Mouse (Mus musculus): ENCODE data around the gene Tmem109. TPM values are rescaled to one million over a fixed set of nuclear protein-coding genes. Genes with fewer than 3 reads are reported as not detected.

The Tmem109 gene
- total and polyA plus RNA-seq, 2 experiments from 2014 or later, result 22.9 to 39.3 TPM

DNA sequence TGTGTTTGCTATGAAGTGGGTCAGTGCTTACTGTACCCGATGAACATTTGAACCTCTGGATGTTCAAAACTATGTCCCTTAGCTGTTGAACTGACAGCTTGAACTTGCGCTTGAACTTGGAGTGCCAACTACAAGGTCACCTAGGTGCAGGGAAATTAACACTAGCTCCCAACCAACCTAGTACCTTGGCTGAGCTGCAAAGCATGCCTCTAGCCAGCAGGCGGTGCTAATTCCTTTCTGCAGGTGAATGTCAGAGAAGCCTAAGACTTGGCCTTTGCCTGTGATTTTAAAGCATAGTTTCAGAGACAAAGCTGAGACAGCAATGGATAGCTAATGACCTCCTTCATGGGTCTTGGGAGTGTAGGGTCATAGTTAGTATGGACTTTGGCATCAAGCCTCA is 26.1 kb upstream of the Tmem109 start:
- TF ChIP-seq CTCF (IDR thresholded peaks at IDR 0.05), result peak; percentile 91
- Histone ChIP-seq H3K4me2 (ENCODE audit: low read depth, low read length, poor library complexity, severe bottlenecking) (no peak overlapping the region), H3K4me3 (ENCODE audit: low read depth, low read length) (no peak overlapping the region), H3K9ac (replicated peaks; ENCODE audit: low read length, poor library complexity, severe bottlenecking) (no peak overlapping the region), H3K4me1 (ENCODE audit: insufficient read depth, low read length) (no peaks in the 10 kb centered on the region), H3K36me3 (ENCODE audit: insufficient read depth, low read length) (peaks cover 42% of the 10 kb centered on the region), H3K27me3 (ENCODE audit: insufficient read depth, low read length) (no peaks in the 10 kb centered on the region), H3K27ac (ENCODE audit: low read depth, low read length) (no peak overlapping the region), H3K9me3 (ENCODE audit: low read length) (no peaks in the 10 kb centered on the region)
- ATAC-seq (ENCODE audit: low FRiP score), result peak; percentile 25; the same call in 1 of the 2 replicates
- WGBS, result 54% methylated on average over 3 of the region's 3 CpGs
- DNase-seq (ENCODE audit: low spot score), result peak; percentile 66

DNA sequence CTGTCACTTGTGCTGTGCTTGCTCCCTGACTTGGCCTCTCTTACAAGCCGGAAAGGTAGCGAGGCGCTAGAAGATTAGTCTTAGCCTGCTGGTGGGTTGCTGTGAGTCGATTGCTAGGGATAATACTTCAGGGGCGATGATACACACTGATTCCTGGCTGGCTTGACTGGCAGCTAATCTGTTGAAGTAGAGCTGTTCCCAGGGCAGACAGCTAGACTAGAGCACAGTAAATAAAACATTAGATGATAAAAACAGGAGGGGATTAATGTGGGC is 23.9 kb upstream of the Tmem109 start:
- H3K4me2 ChIP-seq (ENCODE audit: low read depth, low read length, poor library complexity, severe bottlenecking), result no peak overlapping the region
- peak overlapping the region; percentile 43 for H3K27ac ChIP-seq (ENCODE audit: low read depth, low read length)
- no peak for ATAC-seq (ENCODE audit: low FRiP score)
- TF ChIP-seq CTCF (IDR thresholded peaks at IDR 0.05), result no peak
- peaks cover 58% of the 10 kb centered on the region for H3K36me3 ChIP-seq (ENCODE audit: insufficient read depth, low read length)
- H3K9ac ChIP-seq (replicated peaks; ENCODE audit: low read length, poor library complexity, severe bottlenecking), result no peak overlapping the region
- H3K4me3 ChIP-seq (ENCODE audit: low read depth, low read length), result no peak overlapping the region
- H3K27me3 ChIP-seq (ENCODE audit: insufficient read depth, low read length), result no peaks in the 10 kb centered on the region
- no peaks in the 10 kb centered on the region for H3K9me3 ChIP-seq (ENCODE audit: low read length)
- WGBS, result 69% methylated on average over 5 of the region's 5 CpGs
- H3K4me1 ChIP-seq (ENCODE audit: insufficient read depth, low read length), result no peaks in the 10 kb centered on the region
- DNase-seq (ENCODE audit: low spot score), result no peak

DNA sequence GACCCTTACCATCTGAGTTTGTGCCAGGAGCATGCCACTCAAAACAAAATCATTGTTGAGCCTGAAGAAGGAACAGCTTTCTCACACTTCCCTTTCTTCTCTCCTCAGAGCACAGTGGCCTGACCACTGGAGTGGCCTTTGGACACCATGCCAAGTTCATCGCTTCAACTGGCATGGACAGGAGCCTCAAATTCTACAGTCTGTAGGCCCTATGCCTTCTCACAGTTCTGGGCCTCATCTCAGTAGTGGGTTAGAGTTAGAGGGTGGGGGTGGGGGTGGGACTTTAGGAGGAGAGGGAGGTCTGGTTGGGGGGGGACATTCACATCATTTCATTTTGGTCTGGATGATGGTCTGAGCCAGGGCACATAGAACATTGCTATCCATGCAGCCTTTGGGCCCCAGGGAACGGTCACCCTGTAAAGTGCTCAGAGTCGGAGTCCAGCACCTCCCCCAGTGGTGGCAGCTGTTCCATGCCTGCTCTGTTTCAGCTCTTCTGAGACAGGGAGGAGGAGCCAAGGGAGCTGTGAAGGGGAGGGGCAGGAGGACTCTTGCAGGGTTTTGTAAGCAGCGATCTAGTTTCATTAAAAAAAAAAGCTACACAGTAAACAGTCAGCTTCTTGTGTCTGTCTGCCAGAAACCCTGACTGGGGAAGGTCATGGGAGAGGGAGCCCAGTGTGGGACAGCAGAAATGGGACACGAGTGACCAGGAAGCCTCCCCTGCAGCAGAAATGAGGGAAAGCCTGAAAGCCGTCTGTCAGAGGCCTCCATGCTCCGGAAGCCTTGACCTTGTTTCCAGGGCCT is 23.3 kb upstream of the Tmem109 start:
- DNase-seq (ENCODE audit: low spot score), result peak; percentile 40
- no peaks in the 10 kb centered on the region for H3K4me1 ChIP-seq (ENCODE audit: insufficient read depth, low read length)
- H3K27me3 ChIP-seq (ENCODE audit: insufficient read depth, low read length), result no peaks in the 10 kb centered on the region
- no peak overlapping the region for H3K9ac ChIP-seq (replicated peaks; ENCODE audit: low read length, poor library complexity, severe bottlenecking)
- WGBS, result 61% methylated on average over 7 of the region's 7 CpGs
- H3K27ac ChIP-seq (ENCODE audit: low read depth, low read length), result peak overlapping the region; percentile 43; the same call in 1 of the 2 replicates
- H3K4me3 ChIP-seq (ENCODE audit: low read depth, low read length), result no peak overlapping the region
- peak; percentile 54; the same call in 1 of the 2 replicates for ATAC-seq (ENCODE audit: low FRiP score)
- peaks cover 64% of the 10 kb centered on the region for H3K36me3 ChIP-seq (ENCODE audit: insufficient read depth, low read length)
- no peak for TF ChIP-seq CTCF (IDR thresholded peaks at IDR 0.05)
- H3K9me3 ChIP-seq (ENCODE audit: low read length), result no peaks in the 10 kb centered on the region
- H3K4me2 ChIP-seq (ENCODE audit: low read depth, low read length, poor library complexity, severe bottlenecking), result no peak overlapping the region

DNA sequence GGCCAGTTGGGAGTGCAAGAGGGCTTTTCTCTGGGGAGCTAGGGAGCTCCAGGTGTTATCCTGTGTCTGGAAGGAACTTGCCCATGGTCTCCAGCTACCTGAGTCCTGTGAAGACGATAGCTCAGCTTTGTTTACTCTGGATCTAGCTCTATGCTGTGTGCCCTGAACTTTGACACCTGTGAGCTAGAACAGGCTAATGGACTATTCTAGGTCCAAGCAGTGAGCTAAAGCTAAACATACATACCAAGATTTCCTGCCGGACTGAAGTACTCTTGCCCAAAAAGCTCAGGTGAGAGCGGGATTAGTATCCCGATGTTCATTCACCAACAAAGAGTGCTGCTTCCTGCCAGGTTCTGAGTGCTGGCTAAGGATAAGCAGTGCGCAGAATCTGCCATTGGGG is 22.7 kb upstream of the Tmem109 start:
- Histone ChIP-seq H3K9me3 (ENCODE audit: low read length) (no peaks in the 10 kb centered on the region), H3K4me2 (ENCODE audit: low read depth, low read length, poor library complexity, severe bottlenecking) (no peak overlapping the region), H3K9ac (replicated peaks; ENCODE audit: low read length, poor library complexity, severe bottlenecking) (no peak overlapping the region), H3K4me3 (ENCODE audit: low read depth, low read length) (no peak overlapping the region), H3K27me3 (ENCODE audit: insufficient read depth, low read length) (no peaks in the 10 kb centered on the region), H3K36me3 (ENCODE audit: insufficient read depth, low read length) (peaks cover 68% of the 10 kb centered on the region), H3K27ac (ENCODE audit: low read depth, low read length) (no peak overlapping the region), H3K4me1 (ENCODE audit: insufficient read depth, low read length) (no peaks in the 10 kb centered on the region)
- 88% methylated on average over 5 of the region's 5 CpGs for WGBS
- ATAC-seq (ENCODE audit: low FRiP score), result no peak
- no peak for TF ChIP-seq CTCF (IDR thresholded peaks at IDR 0.05)
- DNase-seq (ENCODE audit: low spot score), result no peak

DNA sequence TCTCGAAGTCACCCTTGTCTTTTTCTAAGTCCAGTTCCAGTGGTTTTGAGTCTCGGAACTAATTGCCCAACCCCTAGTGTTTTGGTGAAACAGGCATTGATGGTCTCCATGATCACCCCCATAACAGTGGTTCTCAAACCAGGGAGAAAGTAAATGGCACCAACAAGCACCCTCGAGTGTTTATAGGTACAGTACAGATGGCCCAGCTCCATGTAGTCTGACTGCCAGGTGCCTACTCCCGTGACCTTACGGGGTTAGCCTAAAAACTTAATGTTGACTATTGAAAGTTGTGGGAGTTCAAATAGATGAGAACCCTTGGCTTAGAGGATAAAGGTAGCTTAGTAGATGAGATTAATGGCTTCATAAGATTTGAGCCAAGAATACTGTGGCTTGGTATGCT is 19.2 kb upstream of the Tmem109 start:
- peaks cover 5% of the 10 kb centered on the region for H3K4me1 ChIP-seq (ENCODE audit: insufficient read depth, low read length)
- no peaks in the 10 kb centered on the region for H3K27me3 ChIP-seq (ENCODE audit: insufficient read depth, low read length)
- 94% methylated on average over 5 of the region's 5 CpGs for WGBS
- peaks cover 69% of the 10 kb centered on the region for H3K36me3 ChIP-seq (ENCODE audit: insufficient read depth, low read length)
- no peak overlapping the region for H3K4me3 ChIP-seq (ENCODE audit: low read depth, low read length)
- no peak for TF ChIP-seq CTCF (IDR thresholded peaks at IDR 0.05)
- H3K4me2 ChIP-seq (ENCODE audit: low read depth, low read length, poor library complexity, severe bottlenecking), result no peak overlapping the region
- no peak for ATAC-seq (ENCODE audit: low FRiP score)
- no peak overlapping the region for H3K27ac ChIP-seq (ENCODE audit: low read depth, low read length)
- H3K9me3 ChIP-seq (ENCODE audit: low read length), result no peaks in the 10 kb centered on the region
- no peak overlapping the region for H3K9ac ChIP-seq (replicated peaks; ENCODE audit: low read length, poor library complexity, severe bottlenecking)
- DNase-seq (ENCODE audit: low spot score), result no peak

DNA sequence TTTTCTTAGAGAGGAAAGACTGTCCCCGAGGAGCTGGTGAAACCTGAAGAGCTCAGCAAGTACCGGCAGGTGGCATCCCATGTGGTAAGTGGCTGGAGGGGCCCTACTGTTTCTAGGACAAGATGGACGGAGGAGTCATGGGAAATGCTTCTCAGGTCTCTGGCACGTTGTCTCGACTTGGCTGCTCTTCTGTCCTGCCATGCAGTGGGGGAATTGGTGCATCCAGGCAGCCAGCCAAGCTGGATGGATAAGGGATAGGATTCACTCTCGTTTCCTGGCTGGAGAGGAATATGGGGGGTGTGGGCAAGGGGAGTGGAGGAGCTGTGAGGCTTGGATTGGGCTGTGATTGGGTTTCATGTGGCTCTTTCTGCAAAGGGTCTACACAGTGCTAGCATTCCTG is 18.5 kb upstream of the Tmem109 start:
- Histone ChIP-seq H3K27ac (ENCODE audit: low read depth, low read length) (no peak overlapping the region), H3K27me3 (ENCODE audit: insufficient read depth, low read length) (no peaks in the 10 kb centered on the region), H3K9ac (replicated peaks; ENCODE audit: low read length, poor library complexity, severe bottlenecking) (no peak overlapping the region), H3K9me3 (ENCODE audit: low read length) (no peaks in the 10 kb centered on the region), H3K4me1 (ENCODE audit: insufficient read depth, low read length) (peaks cover 5% of the 10 kb centered on the region), H3K36me3 (ENCODE audit: insufficient read depth, low read length) (peaks cover 62% of the 10 kb centered on the region), H3K4me3 (ENCODE audit: low read depth, low read length) (no peak overlapping the region), H3K4me2 (ENCODE audit: low read depth, low read length, poor library complexity, severe bottlenecking) (no peak overlapping the region)
- TF ChIP-seq CTCF (IDR thresholded peaks at IDR 0.05), result no peak
- ATAC-seq (ENCODE audit: low FRiP score), result no peak
- 74% methylated on average over 6 of the region's 6 CpGs for WGBS
- peak; percentile 47 for DNase-seq (ENCODE audit: low spot score)

Data from midbrain, postnatal 0 days (tissue).